Mouse (Mus musculus): ENCODE results near the gene Nfyb.
A peak's percentile ranks its signal among the peaks of the same experiment; 100 is the strongest.

Nfyb gene

GRCm38 (mm10) chr10:82778791-82779549 is 15.0 kb upstream of the Nfyb start:
- DNase-seq = no peak

DNA sequence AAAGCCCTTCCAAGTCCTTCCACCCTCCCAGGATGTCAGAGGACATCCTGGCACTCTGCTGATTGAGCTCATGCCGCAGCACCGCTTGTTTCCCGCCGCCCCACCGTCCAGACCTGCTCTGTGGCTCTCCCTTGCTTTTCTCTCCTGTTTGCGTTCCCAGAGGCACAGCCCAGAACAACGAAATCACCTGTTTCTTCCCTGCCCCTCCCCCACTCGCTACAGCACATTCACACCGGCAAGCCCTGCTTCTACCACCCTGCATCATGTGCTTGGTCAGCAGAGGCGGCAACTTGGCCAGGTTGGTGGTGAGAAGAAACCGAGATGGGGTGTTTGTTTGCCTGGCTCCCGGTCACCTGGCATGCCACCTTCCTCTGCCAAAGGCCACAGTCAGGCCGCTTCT is 13.9 kb upstream of the Nfyb start:
- DNase-seq = no peak

GRCm38 (mm10) chr10:82777075-82777474 is 13.1 kb upstream of the Nfyb start:
- no peak for DNase-seq

- DNase-seq = no peak
These were observed 10.9 kb upstream of the Nfyb start for GRCm38 (mm10) chr10:82774841-82775240.

DNA sequence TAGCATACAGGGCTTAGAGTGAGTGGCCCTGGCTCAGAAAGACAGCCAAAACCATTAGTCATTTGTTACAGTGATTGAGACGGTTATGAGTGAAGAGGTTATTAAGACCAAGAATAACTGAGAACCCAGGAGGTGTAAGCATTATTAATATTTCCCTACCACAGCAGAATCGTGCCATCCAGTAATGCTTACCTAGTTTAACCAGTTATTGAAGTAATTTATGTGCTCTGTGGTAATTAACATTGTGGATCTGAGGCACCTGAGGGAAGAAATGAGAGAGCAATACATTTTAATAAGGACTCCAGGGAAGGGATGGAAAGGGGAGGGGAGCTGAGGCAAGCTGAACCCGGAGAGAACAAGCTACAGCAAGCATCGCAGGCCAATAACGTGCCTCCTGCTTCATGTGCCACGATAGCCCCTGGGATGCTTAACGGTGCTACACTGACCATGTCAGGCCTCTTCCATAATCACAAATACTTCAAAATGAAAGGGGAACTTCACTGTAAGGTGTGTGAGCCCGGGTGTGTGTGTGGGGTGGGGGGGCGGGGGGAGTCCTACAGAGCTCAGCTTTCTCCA is 7.7 kb upstream of the Nfyb start:
- no peak for DNase-seq

GRCm38 (mm10) chr10:82770713-82771112 is 6.8 kb upstream of the Nfyb start:
- DNase-seq = no peak

- no peak for DNase-seq
These were observed 5.0 kb upstream of the Nfyb start for GRCm38 (mm10) chr10:82768901-82769300.

- peak; percentile 31 to 41 for DNase-seq
These were observed 925 bp downstream of the Nfyb start for GRCm38 (mm10) chr10:82762756-82763681.

GRCm38 (mm10) chr10:82761037-82761811 is 2.7 kb downstream of the Nfyb start:
- DNase-seq = no peak

GRCm38 (mm10) chr10:82759706-82760105 is 4.2 kb downstream of the Nfyb start:
- no peak for DNase-seq

DNA sequence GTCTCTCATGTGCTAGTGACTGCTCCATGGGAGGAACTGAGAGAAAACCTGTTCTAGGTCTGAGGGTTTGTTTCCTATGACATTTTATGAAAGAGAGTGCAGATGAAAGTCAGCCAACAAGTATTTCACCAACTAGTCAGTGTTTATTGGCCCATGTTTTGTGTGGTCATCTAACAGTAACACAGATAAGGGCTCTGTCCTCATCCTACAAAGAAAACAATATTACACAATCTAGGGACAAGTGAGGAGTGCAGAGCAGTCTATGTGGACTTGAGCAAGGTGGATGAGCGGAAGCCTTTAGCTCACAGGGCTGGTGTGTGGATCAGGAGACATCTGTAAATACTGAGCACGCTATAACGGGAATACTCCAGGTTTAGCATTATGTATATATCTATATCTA is 5.1 kb downstream of the Nfyb start:
- DNase-seq = no peak

DNA sequence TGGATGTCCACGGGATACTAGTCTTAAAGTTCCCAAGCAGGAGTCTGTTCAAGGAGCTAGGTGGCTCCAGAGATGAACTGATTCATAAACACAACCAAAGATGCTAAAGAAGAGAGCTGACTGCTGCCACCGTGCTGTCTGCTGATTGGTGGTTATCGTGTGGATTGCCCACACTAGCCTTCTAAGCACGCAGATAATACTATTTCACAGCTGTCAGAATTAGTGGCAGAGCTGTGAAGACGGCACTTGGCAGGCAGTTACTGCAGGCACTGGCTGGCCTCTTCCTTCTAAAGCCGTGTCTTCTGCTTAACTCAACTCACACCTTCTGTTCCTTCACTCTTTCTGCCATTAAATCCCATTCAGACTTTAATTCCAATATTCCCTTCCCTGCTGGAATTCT is 5.6 kb downstream of the Nfyb start:
- DNase-seq = no peak

DNA sequence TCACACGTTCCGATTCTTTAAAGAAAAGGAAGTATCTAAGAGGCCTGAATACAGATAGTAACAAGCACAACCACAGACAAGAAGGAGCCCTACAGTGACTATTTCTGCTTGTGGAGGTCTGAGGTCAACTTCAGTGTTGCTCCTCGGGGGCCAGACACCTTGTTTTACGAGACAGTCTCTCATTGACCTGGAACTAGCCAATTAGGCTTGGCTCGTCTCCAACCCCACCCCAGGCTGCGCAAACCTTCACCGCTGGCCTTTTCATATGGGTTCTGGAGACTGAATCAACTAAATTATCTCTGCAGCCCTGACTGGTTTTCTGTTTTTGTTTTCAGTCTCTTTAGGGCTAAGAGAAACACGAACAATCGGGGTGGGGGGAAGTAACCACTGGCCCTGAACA is 6.6 kb downstream of the Nfyb start:
- no peak for DNase-seq

DNA sequence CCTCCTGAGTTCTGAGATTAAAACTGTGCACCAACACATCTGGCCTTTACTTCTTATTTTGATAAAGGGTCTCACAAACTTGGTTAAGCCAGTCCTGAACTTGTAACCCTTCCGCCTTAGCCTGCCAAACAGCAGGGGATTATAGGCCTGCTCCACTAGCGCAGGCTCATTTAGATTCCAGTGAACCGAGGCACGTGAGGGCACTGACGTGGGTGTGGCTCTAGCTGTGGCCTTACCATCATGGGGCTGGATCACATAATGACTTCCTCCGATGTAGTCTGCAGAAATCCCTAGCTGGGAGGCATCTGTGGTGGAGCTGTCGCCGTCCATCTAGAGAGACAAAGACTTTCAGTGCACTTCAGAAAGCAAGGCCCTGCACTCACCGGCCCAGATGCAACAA is 7.5 kb downstream of the Nfyb start:
- no peak for DNase-seq

GRCm38 (mm10) chr10:82755213-82755890 is 8.6 kb downstream of the Nfyb start:
- no peak for DNase-seq

- no peak for DNase-seq
These were observed 9.3 kb downstream of the Nfyb start for GRCm38 (mm10) chr10:82754642-82755041.

GRCm38 (mm10) chr10:82752921-82753320 is 11.0 kb downstream of the Nfyb start:
- no peak for DNase-seq

- no peak for DNase-seq
These were observed 13.2 kb downstream of the Nfyb start for GRCm38 (mm10) chr10:82750778-82751177.

- DNase-seq = no peak
These were observed 16.7 kb downstream of the Nfyb start for GRCm38 (mm10) chr10:82746988-82747850.

- no peak for DNase-seq
These were observed 18.6 kb downstream of the Nfyb start for GRCm38 (mm10) chr10:82745301-82745700.

DNA sequence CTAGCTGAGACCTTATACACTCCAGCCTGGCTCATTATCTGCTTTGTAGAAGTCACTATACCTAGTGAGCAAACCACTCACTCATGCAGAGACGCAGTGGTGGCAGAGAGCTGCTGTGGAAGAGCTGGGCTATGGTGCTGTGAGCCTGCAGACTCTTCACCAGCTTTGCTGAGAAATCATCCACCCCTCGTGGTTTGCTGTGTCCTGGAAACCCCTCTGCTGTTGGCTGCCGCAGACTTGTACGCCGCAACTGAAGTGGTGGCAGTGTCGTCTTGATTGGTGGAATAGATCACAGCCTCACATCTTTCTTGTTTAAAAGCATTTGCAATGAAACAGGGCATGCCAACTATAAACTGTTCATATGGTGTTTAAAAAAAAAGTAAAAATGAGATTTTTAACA is 19.6 kb downstream of the Nfyb start:
- no peak for DNase-seq
